Mouse (Mus musculus): ENCODE measurements around the gene Pex5l. TPM values are rescaled to one million over a fixed set of nuclear protein-coding genes. Genes with fewer than 3 reads are reported as not detected.

Pex5l gene
- polyA plus RNA-seq, 1 experiment from 2014 or later: 5.5 TPM

GRCm38 (mm10) chr3:33048304-33048703 lies 94.7 kb downstream of the Pex5l start:
- Histone ChIP-seq H3K9me3 (ENCODE audit: control insufficient read depth, low read length) (no peaks in the 10 kb centered on the region), H3K27ac (peak overlapping the region; percentile 18), H3K4me1 (replicated peaks; ENCODE audit: control insufficient read depth, insufficient read depth, low read length) (peaks cover 6% of the 10 kb centered on the region; the same call in 1 of the 2 replicates), H3K9ac (no peak overlapping the region), H3K4me3 (replicated peaks; ENCODE audit: low read length) (no peak overlapping the region), H3K27me3 (ENCODE audit: control insufficient read depth, insufficient read depth, low read length) (no peaks in the 10 kb centered on the region), H3K4me2 (replicated peaks) (no peak overlapping the region), H3K36me3 (replicated peaks; ENCODE audit: control insufficient read depth, insufficient read depth) (no peaks in the 10 kb centered on the region)
- peak; percentile 54 for ATAC-seq (ENCODE audit: low FRiP score)
- 39% methylated on average over 5 of the region's 5 CpGs for WGBS
- no peak for DNase-seq (ENCODE audit: low spot score)

DNA sequence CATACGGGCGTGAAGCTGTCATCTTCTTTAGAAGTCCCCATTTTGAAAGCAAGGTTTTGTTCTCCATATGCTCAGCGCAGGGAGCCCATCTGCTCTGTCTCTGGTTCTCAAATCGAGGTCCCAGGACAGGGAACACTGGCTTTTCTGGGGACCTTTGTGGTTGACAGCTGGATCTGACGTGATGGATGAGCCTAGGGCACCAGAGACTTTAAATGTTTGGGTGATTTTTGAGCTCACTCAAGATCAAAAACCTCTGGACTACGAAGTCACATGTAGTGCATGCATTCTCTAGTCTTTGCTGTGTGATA lies 98.3 kb downstream of the Pex5l start:
- no peaks in the 10 kb centered on the region for H3K27me3 ChIP-seq (ENCODE audit: control insufficient read depth, insufficient read depth, low read length)
- no peak overlapping the region for H3K9ac ChIP-seq
- no peaks in the 10 kb centered on the region for H3K9me3 ChIP-seq (ENCODE audit: control insufficient read depth, low read length)
- ATAC-seq (ENCODE audit: low FRiP score) (no peak), DNase-seq (ENCODE audit: low spot score) (no peak)
- H3K4me1 ChIP-seq (replicated peaks; ENCODE audit: control insufficient read depth, insufficient read depth, low read length): peaks cover 6% of the 10 kb centered on the region; the same call in 1 of the 2 replicates
- no peak overlapping the region for H3K4me3 ChIP-seq (replicated peaks; ENCODE audit: low read length)
- H3K27ac ChIP-seq: no peak overlapping the region; the same call in 1 of the 2 replicates
- no peaks in the 10 kb centered on the region for H3K36me3 ChIP-seq (replicated peaks; ENCODE audit: control insufficient read depth, insufficient read depth)
- 49% methylated on average over 6 of the region's 6 CpGs for WGBS
- H3K4me2 ChIP-seq (replicated peaks): no peak overlapping the region

DNA sequence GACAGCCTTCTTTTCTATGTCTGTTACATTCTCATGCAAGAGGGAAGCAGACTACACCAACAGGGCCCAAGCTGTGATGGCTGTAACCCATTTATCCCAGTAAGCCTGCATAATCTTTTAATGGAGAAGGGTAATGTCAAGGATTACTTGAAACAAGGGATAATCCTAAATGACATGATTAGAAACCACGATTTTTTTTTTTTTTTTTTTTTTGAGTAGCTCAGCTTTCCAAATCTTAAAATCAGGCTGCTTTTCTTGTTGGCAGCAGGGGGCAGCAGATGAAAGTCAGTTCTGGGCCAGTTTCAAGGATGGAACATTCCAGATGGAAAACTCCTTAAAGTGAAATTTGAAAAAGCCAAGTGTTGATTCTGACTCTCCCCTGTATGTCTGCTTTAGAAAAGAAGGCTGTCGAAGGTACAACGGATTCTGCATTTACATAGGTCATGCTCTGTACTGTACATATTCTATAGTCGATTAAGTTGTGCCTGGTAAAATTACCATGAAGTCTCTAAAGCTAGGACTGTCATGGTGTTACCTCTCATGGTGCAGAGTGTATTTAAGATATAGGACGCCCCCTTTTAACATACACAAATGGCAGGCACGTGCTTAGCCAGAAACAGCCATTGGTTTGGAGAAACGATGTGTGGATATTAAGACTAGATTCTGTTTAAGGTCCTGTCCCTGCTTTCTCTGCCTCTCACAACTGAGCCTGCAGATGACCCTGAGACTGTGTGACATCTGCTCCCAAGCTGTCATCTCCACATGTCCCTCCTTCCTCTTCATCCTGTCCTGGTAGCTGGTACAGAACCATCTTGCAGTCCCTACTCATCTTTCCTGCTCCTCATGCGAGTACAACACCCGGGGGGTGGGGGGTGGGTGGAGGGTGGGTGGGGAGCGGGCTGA lies 98.9 kb downstream of the Pex5l start:
- 59% methylated on average over 10 of the region's 10 CpGs for WGBS
- Histone ChIP-seq H3K4me3 (replicated peaks; ENCODE audit: low read length) (no peak overlapping the region), H3K9me3 (ENCODE audit: control insufficient read depth, low read length) (no peaks in the 10 kb centered on the region), H3K9ac (no peak overlapping the region), H3K4me1 (replicated peaks; ENCODE audit: control insufficient read depth, insufficient read depth, low read length) (peaks cover 6% of the 10 kb centered on the region; the same call in 1 of the 2 replicates), H3K27ac (no peak overlapping the region), H3K27me3 (ENCODE audit: control insufficient read depth, insufficient read depth, low read length) (no peaks in the 10 kb centered on the region), H3K36me3 (replicated peaks; ENCODE audit: control insufficient read depth, insufficient read depth) (no peaks in the 10 kb centered on the region), H3K4me2 (replicated peaks) (no peak overlapping the region)
- ATAC-seq (ENCODE audit: low FRiP score): peak; percentile 18; the same call in 1 of the 2 replicates
- DNase-seq (ENCODE audit: low spot score): peak; percentile 73

DNA sequence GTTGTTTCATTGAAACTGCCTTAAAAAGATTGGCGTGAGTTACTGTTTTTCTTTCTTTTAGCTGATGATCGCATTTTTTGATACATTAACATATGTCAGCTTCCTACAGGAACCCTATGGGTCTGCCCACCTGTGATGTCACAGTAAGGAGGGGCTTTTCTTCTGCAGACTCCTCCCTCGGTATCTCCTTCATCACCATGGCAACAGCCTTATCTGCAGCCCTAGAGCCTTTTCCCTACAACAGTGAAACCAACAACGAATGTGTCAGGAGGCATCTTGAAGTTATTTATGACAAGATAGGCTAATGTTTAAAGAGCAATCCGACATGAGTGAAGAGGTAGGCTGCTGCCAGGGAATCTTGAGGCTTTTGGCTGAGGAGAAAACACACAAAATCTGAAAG lies 118.5 kb downstream of the Pex5l start:
- DNase-seq (ENCODE audit: low spot score) (no peak), ATAC-seq (ENCODE audit: low FRiP score) (peak; percentile 75; the same call in 1 of the 2 replicates)
- 54% methylated on average over 5 of the region's 5 CpGs for WGBS

GRCm38 (mm10) chr3:33003901-33004300 lies 139.1 kb downstream of the Pex5l start:
- Histone ChIP-seq H3K4me1 (replicated peaks; ENCODE audit: control insufficient read depth, insufficient read depth, low read length) (no peaks in the 10 kb centered on the region), H3K9ac (no peak overlapping the region), H3K4me3 (replicated peaks; ENCODE audit: low read length) (no peak overlapping the region), H3K27ac (no peak overlapping the region), H3K27me3 (ENCODE audit: control insufficient read depth, insufficient read depth, low read length) (no peaks in the 10 kb centered on the region), H3K9me3 (ENCODE audit: control insufficient read depth, low read length) (no peaks in the 10 kb centered on the region), H3K36me3 (replicated peaks; ENCODE audit: control insufficient read depth, insufficient read depth) (no peaks in the 10 kb centered on the region), H3K4me2 (replicated peaks) (no peak overlapping the region)
- ATAC-seq (ENCODE audit: low FRiP score): no peak
- no peak for DNase-seq (ENCODE audit: low spot score)
- 87% methylated on average over 4 of the region's 4 CpGs for WGBS

More for the DNA sequence above, 118.5 kb downstream of the Pex5l start:
- Histone ChIP-seq H3K4me2 (replicated peaks) (no peak overlapping the region), H3K27ac (no peak overlapping the region), H3K9me3 (ENCODE audit: control insufficient read depth, low read length) (no peaks in the 10 kb centered on the region), H3K36me3 (replicated peaks; ENCODE audit: control insufficient read depth, insufficient read depth) (no peaks in the 10 kb centered on the region), H3K9ac (no peak overlapping the region), H3K27me3 (ENCODE audit: control insufficient read depth, insufficient read depth, low read length) (no peaks in the 10 kb centered on the region), H3K4me3 (replicated peaks; ENCODE audit: low read length) (no peak overlapping the region), H3K4me1 (replicated peaks; ENCODE audit: control insufficient read depth, insufficient read depth, low read length) (no peaks in the 10 kb centered on the region)

GRCm38 (mm10) chr3:33001769-33002168 lies 141.3 kb downstream of the Pex5l start:
- no peaks in the 10 kb centered on the region for H3K36me3 ChIP-seq (replicated peaks; ENCODE audit: control insufficient read depth, insufficient read depth)
- H3K4me3 ChIP-seq (replicated peaks; ENCODE audit: low read length): no peak overlapping the region
- ATAC-seq (ENCODE audit: low FRiP score) (peak; percentile 82), DNase-seq (ENCODE audit: low spot score) (no peak)
- H3K4me1 ChIP-seq (replicated peaks; ENCODE audit: control insufficient read depth, insufficient read depth, low read length): no peaks in the 10 kb centered on the region
- 0 out of 2 replicates have a peak overlapping the region, but pooled peaks have one; percentile 4 for H3K27ac ChIP-seq
- no peaks in the 10 kb centered on the region for H3K27me3 ChIP-seq (ENCODE audit: control insufficient read depth, insufficient read depth, low read length)
- H3K9ac ChIP-seq: no peak overlapping the region
- 59% methylated on average over 3 of the region's 3 CpGs for WGBS
- H3K9me3 ChIP-seq (ENCODE audit: control insufficient read depth, low read length): no peaks in the 10 kb centered on the region
- H3K4me2 ChIP-seq (replicated peaks): no peak overlapping the region

GRCm38 (mm10) chr3:33000383-33001015 lies 142.5 kb downstream of the Pex5l start:
- 84% methylated on average over 8 of the region's 8 CpGs for WGBS
- Histone ChIP-seq H3K27me3 (ENCODE audit: control insufficient read depth, insufficient read depth, low read length) (no peaks in the 10 kb centered on the region), H3K9ac (no peak overlapping the region), H3K4me3 (replicated peaks; ENCODE audit: low read length) (no peak overlapping the region), H3K36me3 (replicated peaks; ENCODE audit: control insufficient read depth, insufficient read depth) (no peaks in the 10 kb centered on the region), H3K4me1 (replicated peaks; ENCODE audit: control insufficient read depth, insufficient read depth, low read length) (no peaks in the 10 kb centered on the region), H3K4me2 (replicated peaks) (no peak overlapping the region), H3K27ac (no peak overlapping the region), H3K9me3 (ENCODE audit: control insufficient read depth, low read length) (no peaks in the 10 kb centered on the region)
- ATAC-seq (ENCODE audit: low FRiP score) (no peak), DNase-seq (ENCODE audit: low spot score) (no peak)

- Histone ChIP-seq H3K9me3 (ENCODE audit: control insufficient read depth, low read length) (no peaks in the 10 kb centered on the region), H3K4me2 (replicated peaks) (no peak overlapping the region), H3K27ac (no peak overlapping the region), H3K27me3 (ENCODE audit: control insufficient read depth, insufficient read depth, low read length) (no peaks in the 10 kb centered on the region), H3K9ac (no peak overlapping the region), H3K36me3 (replicated peaks; ENCODE audit: control insufficient read depth, insufficient read depth) (no peaks in the 10 kb centered on the region), H3K4me3 (replicated peaks; ENCODE audit: low read length) (no peak overlapping the region), H3K4me1 (replicated peaks; ENCODE audit: control insufficient read depth, insufficient read depth, low read length) (no peaks in the 10 kb centered on the region)
- ATAC-seq (ENCODE audit: low FRiP score) (no peak; the same call in 1 of the 2 replicates), DNase-seq (ENCODE audit: low spot score) (no peak)
- WGBS: 66% methylated on average over 12 of the region's 12 CpGs
Measured at GRCm38 (mm10) chr3:32991713-32992575, 151.1 kb downstream of the Pex5l start.

DNA sequence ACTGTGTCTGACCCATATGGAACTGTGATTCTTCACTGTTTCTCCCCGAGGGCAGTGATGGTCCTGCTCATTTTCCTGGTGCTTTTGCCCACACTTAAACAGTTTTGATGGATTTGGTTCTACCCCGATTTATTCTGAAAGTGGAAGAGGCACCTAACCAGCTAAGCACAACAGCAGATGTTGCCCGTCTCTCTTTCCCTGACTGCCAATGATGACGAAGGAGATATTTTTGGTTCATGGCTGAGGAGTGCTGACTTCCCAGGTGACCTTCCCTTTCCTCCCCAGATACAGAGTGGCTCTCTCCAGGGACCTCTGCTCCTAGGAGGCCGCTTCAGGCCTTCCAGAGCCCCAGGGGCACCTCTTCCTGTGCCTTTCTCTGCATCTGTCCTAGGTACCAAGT lies 155.2 kb downstream of the Pex5l start:
- H3K4me1 ChIP-seq (replicated peaks; ENCODE audit: control insufficient read depth, insufficient read depth, low read length): no peaks in the 10 kb centered on the region
- ATAC-seq (ENCODE audit: low FRiP score) (no peak), DNase-seq (ENCODE audit: low spot score) (no peak)
- WGBS: 87% methylated on average over 5 of the region's 5 CpGs
- H3K9me3 ChIP-seq (ENCODE audit: control insufficient read depth, low read length): no peaks in the 10 kb centered on the region
- no peak overlapping the region for H3K4me2 ChIP-seq (replicated peaks)
- no peaks in the 10 kb centered on the region for H3K27me3 ChIP-seq (ENCODE audit: control insufficient read depth, insufficient read depth, low read length)
- no peak overlapping the region for H3K9ac ChIP-seq
- H3K27ac ChIP-seq: no peak overlapping the region
- no peak overlapping the region for H3K4me3 ChIP-seq (replicated peaks; ENCODE audit: low read length)
- no peaks in the 10 kb centered on the region for H3K36me3 ChIP-seq (replicated peaks; ENCODE audit: control insufficient read depth, insufficient read depth)
